Mouse (Mus musculus) macrophage (primary cell): Measurements from ENCODE around the gene Fam89b. TPM values are rescaled to one million over a fixed set of nuclear protein-coding genes. Genes with fewer than 3 reads are reported as not detected.

Experiments
- H3K27ac ChIP-seq: fragments of 350-480 bp; formaldehyde crosslinking; 2 replicates; pipeline ENCODE4 v1.9.0; 2021
- H3K36me3 ChIP-seq: fragments of 350-480 bp; formaldehyde crosslinking; 2 replicates; pipeline ENCODE4 v1.9.0; 2021; ENCODE audit errors: inconsistent target
- H3K4me3 ChIP-seq: fragments of 350-480 bp; formaldehyde crosslinking; 2 replicates; pipeline ENCODE4 v1.9.0; 2021; ENCODE audit errors: inconsistent target
- H3K79me2 ChIP-seq: fragments of 350-480 bp; formaldehyde crosslinking; 2 replicates; pipeline ENCODE4 v1.9.0; 2021; ENCODE audit errors: inconsistent target
- WGBS: methylation state at CpG from one replicate; pipeline ENCODE4 v1.1.7; 2026; ENCODE audit warnings: inconsistent platforms; ENCODE audit not compliant: missing documents; 5-methylcytosine and 5-hydroxymethylcytosine counted together
- polyA plus RNA-seq: library from polyadenylated mRNA; stranded (reverse); fragments of 250-400 nt; gene quantifications from 3 replicates; pipeline ENCODE4 v1.2.4, GENCODE M21; 2018; ENCODE audit warnings: inconsistent platforms

Gene Fam89b
- polyA plus RNA-seq, 1 experiment from 2014 or later, result 73.7 TPM

GRCm38 (mm10) chr19:5726961-5727578 is 2.4 kb downstream of the Fam89b start:
- peaks cover 76% of the 10 kb centered on the region for H3K79me2 ChIP-seq
- WGBS, result 31% methylated on average over 15 of the region's 15 CpGs
- peak overlapping the region; percentile 96 for H3K4me3 ChIP-seq
- peaks cover 6% of the 10 kb centered on the region; the same call in 1 of the 2 replicates for H3K36me3 ChIP-seq
- H3K27ac ChIP-seq, result peak overlapping the region; percentile 100

- under 1% methylated on average over 49 of the region's 49 CpGs for WGBS
- peaks cover 17% of the 10 kb centered on the region for H3K36me3 ChIP-seq
- peak within 1 kb of the TSS; percentile 100 for H3K27ac ChIP-seq
- H3K4me3 ChIP-seq, result peak within 1 kb of the TSS; percentile 96
- H3K79me2 ChIP-seq, result peaks cover 82% of the 10 kb centered on the region
Measured at GRCm38 (mm10) chr19:5725767-5726515, 3.5 kb downstream of the Fam89b start, which contains the start of gene Ehbp1l1. Gene Ehbp1l1, minus strand, starts transcription at chr19:5726317.

GRCm38 (mm10) chr19:5725029-5725707 is 4.3 kb downstream of the Fam89b start:
- peak overlapping the region; percentile 100 for H3K27ac ChIP-seq
- H3K79me2 ChIP-seq, result peaks cover 82% of the 10 kb centered on the region
- H3K36me3 ChIP-seq, result peaks cover 25% of the 10 kb centered on the region
- WGBS, result 3% methylated on average over 12 of the region's 12 CpGs
- peak overlapping the region; percentile 96 for H3K4me3 ChIP-seq

GRCm38 (mm10) chr19:5724549-5724941 is 4.9 kb downstream of the Fam89b start:
- Histone ChIP-seq H3K79me2 (peaks cover 87% of the 10 kb centered on the region), H3K4me3 (peak overlapping the region; percentile 96), H3K27ac (peak overlapping the region; percentile 100), H3K36me3 (peaks cover 31% of the 10 kb centered on the region)
- 3% methylated on average over 7 of the region's 7 CpGs for WGBS

GRCm38 (mm10) chr19:5723934-5724548 is 5.4 kb downstream of the Fam89b start:
- H3K36me3 ChIP-seq, result peaks cover 36% of the 10 kb centered on the region
- peak overlapping the region; percentile 100 for H3K27ac ChIP-seq
- WGBS, result 3% methylated on average over 4 of the region's 4 CpGs
- peak overlapping the region; percentile 96 for H3K4me3 ChIP-seq
- peaks cover 89% of the 10 kb centered on the region for H3K79me2 ChIP-seq

GRCm38 (mm10) chr19:5722848-5723425 is 6.5 kb downstream of the Fam89b start:
- Histone ChIP-seq H3K27ac (peak overlapping the region; percentile 100), H3K4me3 (no peak overlapping the region), H3K79me2 (peaks cover 89% of the 10 kb centered on the region), H3K36me3 (peaks cover 48% of the 10 kb centered on the region)
- 76% methylated on average over 4 of the region's 7 CpGs for WGBS

GRCm38 (mm10) chr19:5721233-5721632 is 8.2 kb downstream of the Fam89b start:
- H3K27ac ChIP-seq, result no peak overlapping the region
- 90% methylated on average over 6 of the region's 6 CpGs for WGBS
- no peak overlapping the region for H3K4me3 ChIP-seq
- H3K79me2 ChIP-seq, result peaks cover 95% of the 10 kb centered on the region
- H3K36me3 ChIP-seq, result peaks cover 65% of the 10 kb centered on the region

- Histone ChIP-seq H3K4me3 (no peak overlapping the region), H3K36me3 (peaks cover 64% of the 10 kb centered on the region), H3K27ac (no peak overlapping the region), H3K79me2 (peaks cover 90% of the 10 kb centered on the region)
- 84% methylated on average over 10 of the region's 10 CpGs for WGBS
Measured at GRCm38 (mm10) chr19:5716955-5717354, 12.5 kb downstream of the Fam89b start.

GRCm38 (mm10) chr19:5715793-5716688 is 13.4 kb downstream of the Fam89b start:
- Histone ChIP-seq H3K4me3 (no peak overlapping the region), H3K79me2 (peaks cover 87% of the 10 kb centered on the region), H3K27ac (no peak overlapping the region), H3K36me3 (peaks cover 55% of the 10 kb centered on the region)
- WGBS, result 92% methylated on average over 30 of the region's 43 CpGs

- no peak overlapping the region for H3K4me3 ChIP-seq
- peak overlapping the region; percentile 75 for H3K27ac ChIP-seq
- WGBS, result 33% methylated on average over 2 of the region's 2 CpGs
- H3K36me3 ChIP-seq, result peaks cover 52% of the 10 kb centered on the region
- peaks cover 76% of the 10 kb centered on the region for H3K79me2 ChIP-seq
Measured at GRCm38 (mm10) chr19:5713730-5714129, 15.7 kb downstream of the Fam89b start.

GRCm38 (mm10) chr19:5713255-5713654 is 16.2 kb downstream of the Fam89b start:
- Histone ChIP-seq H3K27ac (peak overlapping the region; percentile 75), H3K36me3 (peaks cover 52% of the 10 kb centered on the region), H3K4me3 (no peak overlapping the region), H3K79me2 (peaks cover 71% of the 10 kb centered on the region)
- WGBS, result 84% methylated on average over 5 of the region's 5 CpGs

GRCm38 (mm10) chr19:5711907-5712460 is 17.5 kb downstream of the Fam89b start:
- Histone ChIP-seq H3K79me2 (peaks cover 58% of the 10 kb centered on the region), H3K27ac (peak overlapping the region; percentile 75), H3K4me3 (no peak overlapping the region), H3K36me3 (peaks cover 52% of the 10 kb centered on the region)
- WGBS, result 8% methylated on average over 14 of the region's 14 CpGs

- Histone ChIP-seq H3K27ac (peak overlapping the region; percentile 75), H3K4me3 (no peak overlapping the region), H3K36me3 (peaks cover 52% of the 10 kb centered on the region), H3K79me2 (peaks cover 51% of the 10 kb centered on the region)
- WGBS, result 53% methylated on average over 3 of the region's 3 CpGs
Measured at GRCm38 (mm10) chr19:5711218-5711617, 18.2 kb downstream of the Fam89b start.
